Mouse (Mus musculus) telencephalon, adult 2 months (tissue): ENCODE measurements around the gene Tmem150b.

ENCODE experiments used
- DNase-seq: peaks from one replicate; pipeline ENCODE4 v3.0.0-alpha.2; 2011; ENCODE audit warnings: low read depth, low spot score

Gene Tmem150b

GRCm38 (mm10) chr7:4663742-4664141, 61.3 kb downstream of the Tmem150b start:
- DNase-seq, result no peak

- no peak for DNase-seq
These were observed 61.9 kb downstream of the Tmem150b start for GRCm38 (mm10) chr7:4663179-4663578.

GRCm38 (mm10) chr7:4659911-4660443, 65.1 kb downstream of the Tmem150b start:
- no peak for DNase-seq

GRCm38 (mm10) chr7:4658912-4659551, 66.0 kb downstream of the Tmem150b start, which contains the start of gene Ppp6r1:
Gene Ppp6r1 (minus strand): TSS chr7:4659019.
- peak; percentile 97 for DNase-seq

GRCm38 (mm10) chr7:4658128-4658907, 66.7 kb downstream of the Tmem150b start:
- no peak for DNase-seq

GRCm38 (mm10) chr7:4657521-4658127, 67.4 kb downstream of the Tmem150b start:
- peak; percentile 60 for DNase-seq
